Mouse (Mus musculus): ENCODE data around the gene Tbx5. TPM values are rescaled to one million over a fixed set of nuclear protein-coding genes. Genes with fewer than 3 reads are reported as not detected.

Gene Tbx5
- not detected for polyA plus RNA-seq (2017; shearing (Covaris generic))

GRCm38 (mm10) chr5:119832479-119832796, at the start of gene Tbx5:
TSS of gene Tbx5 (plus strand) at chr5:119832668.

Other genes with a start within 250 kb of the Tbx5 start
- gene Tbx3, start 162.0 kb upstream of the Tbx5 start, polyA plus RNA-seq (2017; shearing (Covaris generic)), result not detected

Measured in activated CD4-positive, CD25-positive, alpha-beta regulatory T cell, adult 9 weeks (primary cell).